Mouse (Mus musculus) left cerebral cortex, adult 11 months (tissue): Measurements from ENCODE around the gene Eif1ad.

Experiments used
- DNase-seq: peaks from one replicate; pipeline ENCODE4 v3.0.0; 2022; ENCODE audit warnings: low spot score

Gene Eif1ad

GRCm38 (mm10) chr19:5419630-5420029 lies 53.1 kb downstream of the Eif1ad start:
- no peak for DNase-seq

- DNase-seq, result no peak
Observed at GRCm38 (mm10) chr19:5420579-5420978, 54.0 kb downstream of the Eif1ad start.
